Mouse (Mus musculus): ENCODE results near the gene Apoc3.
A peak's percentile ranks its signal among the peaks of the same experiment; 100 is the strongest.

Apoc3 gene

DNA sequence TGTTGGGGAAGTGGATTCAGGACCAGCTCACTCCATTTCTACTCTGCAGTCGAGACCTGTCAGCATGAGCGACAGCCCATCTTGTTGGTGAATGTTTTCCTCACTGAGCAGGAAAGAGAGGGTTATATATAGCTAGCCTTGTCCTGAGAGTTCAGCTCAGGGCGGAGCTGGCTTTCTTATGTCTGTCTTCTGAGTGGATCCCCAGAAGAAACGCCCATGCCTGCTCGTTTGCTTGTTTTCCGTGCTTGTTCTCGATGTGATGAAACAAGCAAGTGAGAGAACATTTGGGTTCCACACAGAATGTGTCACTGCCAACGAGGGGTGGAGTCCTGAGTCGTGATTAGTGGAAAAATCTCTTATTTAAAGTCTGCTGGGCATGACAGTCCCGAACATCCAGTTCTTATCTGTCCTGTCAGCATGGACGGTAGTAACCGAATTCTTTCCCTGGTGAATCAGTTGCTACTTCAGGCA is 38.7 kb downstream of the Apoc3 start:
- DNase-seq (ENCODE audit: low read depth, low spot score) = no peak

DNA sequence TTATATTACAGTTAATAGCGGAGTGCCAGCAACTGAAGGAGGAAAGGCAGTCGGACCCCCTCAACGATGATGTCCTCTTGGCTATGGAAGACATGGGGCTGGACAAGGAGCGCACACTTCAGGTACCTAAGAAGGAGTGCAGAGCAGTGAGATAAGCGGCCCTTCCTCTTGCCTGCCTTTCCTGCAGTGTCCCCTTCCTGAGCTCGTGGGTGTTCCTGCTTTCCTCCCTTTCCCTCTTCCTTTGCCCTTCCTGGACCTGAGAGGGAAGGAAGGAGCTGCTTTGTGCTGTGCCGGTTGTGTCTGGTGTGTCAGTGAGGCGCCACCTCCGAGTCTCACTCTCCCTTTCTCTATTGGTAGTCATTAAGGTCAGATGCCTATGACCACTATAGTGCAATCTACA is 40.6 kb downstream of the Apoc3 start:
- DNase-seq (ENCODE audit: low read depth, low spot score) = no peak

DNA sequence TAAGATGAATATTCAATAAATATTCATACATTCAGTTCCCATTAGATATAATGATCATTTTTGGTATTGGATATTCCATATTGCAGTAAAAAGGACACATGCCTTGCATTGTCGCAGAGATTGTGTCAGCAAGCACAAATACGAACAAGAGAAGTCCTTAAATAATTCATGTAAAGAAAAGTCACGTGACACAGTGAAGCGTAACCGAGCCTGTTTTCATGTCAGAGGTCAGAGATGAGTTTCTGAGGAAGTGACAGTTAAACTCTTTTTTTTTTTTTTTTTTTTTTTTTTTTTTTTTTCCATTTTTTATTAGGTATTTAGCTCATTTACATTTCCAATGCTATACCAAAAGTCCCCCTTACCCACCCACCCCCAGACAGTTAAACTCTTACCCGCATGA is 42.8 kb downstream of the Apoc3 start:
- DNase-seq (ENCODE audit: low read depth, low spot score) = no peak

DNA sequence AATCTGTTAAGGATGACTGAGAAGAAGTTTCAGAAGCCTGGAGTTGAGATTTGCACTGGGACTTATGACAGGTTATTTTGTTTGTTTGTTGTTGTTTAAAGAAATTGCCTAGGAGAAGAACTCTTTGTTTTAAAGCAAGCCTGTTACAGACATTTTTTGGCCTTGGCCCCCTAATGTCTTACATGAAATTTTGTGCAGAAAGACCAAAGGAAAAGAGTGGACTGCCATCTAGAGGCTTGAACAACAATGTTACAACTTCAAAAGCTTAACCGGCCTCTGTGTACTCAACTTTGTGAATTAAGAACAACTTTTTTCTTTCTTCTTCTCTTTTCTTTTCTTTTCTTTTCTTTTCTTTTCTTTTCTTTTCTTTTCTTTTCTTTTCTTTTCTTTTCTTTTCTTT is 43.8 kb downstream of the Apoc3 start:
- DNase-seq (ENCODE audit: low read depth, low spot score) = peak; percentile 48

DNA sequence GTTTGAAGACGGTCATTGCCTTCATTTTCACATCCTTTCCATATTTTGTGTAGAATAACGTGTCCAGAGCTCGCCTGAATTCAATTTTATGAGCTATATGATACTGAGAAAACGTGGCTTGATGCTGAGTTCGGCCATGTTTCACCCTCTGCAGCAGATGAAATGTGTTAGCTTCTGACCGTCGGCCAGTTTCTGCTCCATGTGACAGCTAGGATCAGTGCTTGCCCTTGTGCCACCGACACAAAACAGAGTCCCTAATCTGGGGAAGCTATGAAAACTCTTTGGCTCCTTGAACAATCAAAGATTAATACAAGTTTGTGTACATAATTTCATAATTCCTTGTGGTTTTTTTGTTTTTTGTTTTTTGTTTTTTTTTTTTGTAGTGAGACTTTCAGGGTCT is 44.2 kb downstream of the Apoc3 start:
- no peak for DNase-seq (ENCODE audit: low read depth, low spot score)

DNA sequence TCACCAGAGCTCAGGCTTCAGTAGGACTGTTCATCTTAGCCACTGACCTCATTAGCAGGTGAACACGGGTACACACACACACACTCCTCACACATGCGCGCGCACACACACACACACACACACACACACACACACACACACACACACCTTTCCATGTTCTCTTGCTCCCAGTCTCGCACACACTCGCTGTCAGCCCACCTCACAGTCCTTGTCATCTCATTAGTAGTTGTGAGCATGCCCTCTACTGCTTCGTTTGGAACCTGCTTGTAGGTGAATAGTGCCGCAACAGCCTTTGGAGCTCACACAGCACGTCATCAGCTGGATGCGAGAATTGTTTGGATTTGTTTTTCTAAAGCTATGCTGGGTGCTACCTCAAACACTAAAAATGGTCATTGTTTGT is 46.1 kb downstream of the Apoc3 start:
- no peak for DNase-seq (ENCODE audit: low read depth, low spot score)

DNA sequence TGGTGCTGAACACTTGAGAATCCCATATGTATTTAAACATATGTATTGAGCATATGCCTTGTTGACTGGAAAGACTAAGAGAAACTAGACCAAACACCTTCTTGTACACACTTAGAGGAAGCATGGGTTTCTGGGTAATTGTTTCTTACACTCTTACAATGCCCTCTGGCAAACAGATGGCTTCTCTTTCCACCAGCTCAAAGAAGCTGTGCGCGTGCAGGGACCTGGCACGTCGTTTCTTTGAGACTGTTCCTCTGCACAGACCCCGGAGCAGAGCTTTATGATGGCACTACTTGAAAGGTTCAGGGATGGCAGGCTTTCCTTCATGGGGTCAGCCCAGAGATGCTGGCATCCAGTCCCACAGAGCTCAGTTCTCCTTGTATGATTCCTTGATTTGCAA is 46.5 kb downstream of the Apoc3 start:
- DNase-seq (ENCODE audit: low read depth, low spot score) = peak; percentile 52

DNA sequence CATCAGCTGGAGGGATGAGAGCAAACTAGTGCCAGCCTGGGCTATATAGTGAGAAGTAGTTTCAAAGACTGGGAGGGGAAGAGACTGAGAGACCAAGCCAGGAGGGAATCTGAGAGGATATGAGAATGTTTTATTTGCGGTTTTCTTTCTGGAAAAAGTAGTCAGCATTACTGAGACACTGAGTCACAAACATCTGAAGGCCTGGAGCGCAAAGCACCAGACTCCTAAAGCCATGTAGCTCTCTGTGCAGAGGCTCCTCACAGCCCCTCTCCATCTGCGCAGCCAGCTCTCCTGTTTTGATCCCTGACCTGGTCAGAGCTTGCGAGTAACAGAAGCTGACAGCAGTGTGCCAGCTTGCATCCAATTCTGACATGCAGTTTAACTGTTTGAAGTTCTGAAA is 47.1 kb downstream of the Apoc3 start:
- DNase-seq (ENCODE audit: low read depth, low spot score) = no peak

DNA sequence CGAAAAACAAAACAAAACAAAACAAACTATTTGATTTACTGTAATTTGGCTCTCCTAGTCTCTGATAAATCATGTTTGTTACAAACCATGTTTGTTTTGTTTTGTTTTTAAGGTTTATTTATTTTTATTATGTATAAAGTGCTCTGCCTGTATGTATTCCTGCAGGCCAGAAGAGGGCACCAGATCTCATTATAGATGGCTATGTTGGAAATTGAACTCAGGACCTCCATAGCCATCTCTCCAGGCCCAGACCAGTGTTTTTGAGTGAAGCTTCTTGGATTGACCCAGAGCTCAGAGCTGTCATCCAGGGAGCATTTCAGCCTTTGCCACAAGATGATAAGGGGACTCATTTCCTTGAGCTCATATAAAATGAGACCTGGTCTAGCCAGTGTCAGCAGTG is 49.0 kb downstream of the Apoc3 start:
- DNase-seq (ENCODE audit: low read depth, low spot score) = no peak

DNA sequence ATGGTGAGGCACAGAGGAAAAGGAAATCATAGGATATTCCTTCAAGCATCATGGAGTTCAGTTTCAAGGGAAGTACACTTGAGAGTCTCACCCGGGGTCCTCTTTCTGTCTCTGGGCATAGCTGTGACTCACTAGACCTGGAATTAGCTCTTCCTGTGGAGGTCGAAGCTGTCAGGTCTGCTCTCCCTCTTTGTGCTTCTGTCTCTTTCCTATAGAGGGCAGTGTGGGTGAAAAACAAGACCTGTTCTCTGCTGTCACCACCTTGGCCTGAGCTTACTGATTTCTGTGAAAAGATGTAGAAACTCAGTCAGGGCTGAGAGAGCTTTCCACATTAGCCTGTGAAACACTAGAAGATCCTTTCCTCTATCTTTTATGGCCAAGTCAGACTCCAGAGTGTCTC is 50.2 kb downstream of the Apoc3 start:
- peak; percentile 47 for DNase-seq (ENCODE audit: low read depth, low spot score)

DNA sequence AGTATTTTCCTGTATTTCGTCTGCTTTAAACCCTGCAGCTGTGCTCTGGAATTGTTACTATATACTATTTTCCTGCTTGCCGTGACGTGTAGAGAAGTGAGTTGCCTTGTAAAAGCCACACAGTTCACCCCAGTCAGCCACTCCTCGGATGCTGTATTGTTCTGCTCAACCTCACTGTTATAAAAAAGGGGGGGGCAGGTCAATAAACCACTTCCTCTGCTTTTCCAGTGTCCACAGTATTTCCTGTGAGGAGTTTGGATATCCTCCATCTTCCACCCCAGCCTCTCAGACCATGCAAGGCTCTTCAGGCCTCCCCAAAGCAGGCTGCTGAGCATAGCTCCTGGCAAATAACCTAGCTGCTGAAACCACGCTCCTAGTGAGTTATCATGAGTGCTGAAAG is 50.9 kb downstream of the Apoc3 start:
- no peak for DNase-seq (ENCODE audit: low read depth, low spot score)

Measured in forelimb bud, embryonic 11.5 days (tissue).